In genomic region chr6:29016891-29017412, GRCm38 (mm10) we compare ENCODE assay signal across 8 mouse cellular contexts. TPM values are rescaled to one million over a fixed set of nuclear protein-coding genes. Genes with fewer than 3 reads are reported as not detected.
DNase-seq lines count a peak whose midpoint lies in the region; ATAC-seq and TF ChIP-seq lines count a peak whose summit lies in the region.

No protein-coding gene starts in this region.

- no peaks in the 10 kb centered on the region for H3K9me3 ChIP-seq in kidney, embryonic 14.5 days (ENCODE audit: control insufficient read depth, low read length)
- no peaks in the 10 kb centered on the region for H3K9me3 ChIP-seq in forebrain, embryonic 15.5 days
- no peaks in the 10 kb centered on the region for H3K9me3 ChIP-seq in midbrain, embryonic 13.5 days
- no peaks in the 10 kb centered on the region for H3K9me3 ChIP-seq in liver, embryonic 12.5 days (replicated peaks)

- ATAC-seq in kidney, embryonic 14.5 days (ENCODE audit: low FRiP score, low TSS enrichment) = no peak
- ATAC-seq in forebrain, embryonic 15.5 days (replicated peaks) = peak; percentile 49
- ATAC-seq in midbrain, embryonic 13.5 days = peak; percentile 77
- ATAC-seq in megakaryocyte, adult 5-6 weeks (ENCODE audit: poor library complexity, severe bottlenecking) = no peak
- no peak for ATAC-seq in liver, embryonic 12.5 days

- no peak for DNase-seq in kidney, adult 2 months
- DNase-seq in cerebellum, adult 2 months = peak; percentile 43 to 63
- DNase-seq in urinary bladder, postnatal 4 days (ENCODE audit: low spot score in 2 of 2) = no peak

- H3K27me3 ChIP-seq in kidney, embryonic 14.5 days (ENCODE audit: control insufficient read depth, insufficient read depth, low read length) = 0 out of 2 replicates have a peak, but pooled peaks cover 4% of the 10 kb centered on the region
- no peaks in the 10 kb centered on the region for H3K27me3 ChIP-seq in kidney, adult 2 months (replicated peaks; ENCODE audit: control insufficient read depth, insufficient read depth, low read length)
- no peaks in the 10 kb centered on the region for H3K27me3 ChIP-seq in cerebellum, adult 2 months (ENCODE audit: control insufficient read depth, insufficient read depth, low read length)
- 0 out of 2 replicates have a peak, but pooled peaks cover 6% of the 10 kb centered on the region for H3K27me3 ChIP-seq in forebrain, embryonic 15.5 days
- H3K27me3 ChIP-seq in midbrain, embryonic 13.5 days = peaks cover 26% of the 10 kb centered on the region
- peaks cover 63% of the 10 kb centered on the region for H3K27me3 ChIP-seq in liver, embryonic 12.5 days (replicated peaks)

- TF ChIP-seq CTCF in kidney, adult 2 months (conservative IDR thresholded peaks at IDR 0.05; ENCODE audit: insufficient read depth, insufficient read length, low read depth, low read length) = no peak
- TF ChIP-seq CTCF in cerebellum, adult 2 months (IDR thresholded peaks at IDR 0.05; ENCODE audit: borderline replicate concordance, insufficient read depth, low read depth, low read length) = no peak

- no peak overlapping the region for H3K9ac ChIP-seq in kidney, embryonic 14.5 days (ENCODE audit: low read depth, low read length)
- peak overlapping the region; percentile 37; the same call in 1 of the 2 replicates for H3K9ac ChIP-seq in forebrain, embryonic 15.5 days (replicated peaks)
- peak overlapping the region; percentile 40; the same call in 1 of the 2 replicates for H3K9ac ChIP-seq in midbrain, embryonic 13.5 days (replicated peaks)
- H3K9ac ChIP-seq in liver, embryonic 12.5 days = no peak overlapping the region

- TF ChIP-seq POLR2A in kidney, adult 2 months (IDR thresholded peaks at IDR 0.05; ENCODE audit: low read depth, low read length) = no peak
- no peak for TF ChIP-seq POLR2A in cerebellum, adult 2 months (IDR thresholded peaks at IDR 0.05; ENCODE audit: borderline replicate concordance, insufficient read depth, low read length)

- no peak overlapping the region for H3K27ac ChIP-seq in kidney, embryonic 14.5 days (ENCODE audit: low read depth, low read length)
- no peak overlapping the region for H3K27ac ChIP-seq in kidney, adult 2 months (ENCODE audit: insufficient read depth, low read depth, low read length)
- H3K27ac ChIP-seq in cerebellum, adult 2 months (ENCODE audit: insufficient read depth, low read length) = no peak overlapping the region
- no peak overlapping the region for H3K27ac ChIP-seq in forebrain, embryonic 15.5 days (replicated peaks)
- H3K27ac ChIP-seq in midbrain, embryonic 13.5 days = peak overlapping the region; percentile 25
- H3K27ac ChIP-seq in liver, embryonic 12.5 days = no peak overlapping the region

- WGBS in kidney, embryonic 14.5 days = under 1% methylated on average over 16 of the region's 16 CpGs
- WGBS in kidney, adult 2 months = 7% methylated on average over 16 of the region's 16 CpGs
- 16% methylated on average over 16 of the region's 16 CpGs for whole genome bisulfite sequencing in cerebellum, adult 2 months
- 1% methylated on average over 16 of the region's 16 CpGs for WGBS in forebrain, embryonic 15.5 days
- 2% methylated on average over 16 of the region's 16 CpGs for WGBS in midbrain, embryonic 13.5 days
- WGBS in liver, embryonic 12.5 days (ENCODE audit: insufficient replicate concordance) = 7% methylated on average over 16 of the region's 16 CpGs

- H3K36me3 ChIP-seq in kidney, embryonic 14.5 days (ENCODE audit: control insufficient read depth, insufficient read depth, low read length) = no peaks in the 10 kb centered on the region
- H3K36me3 ChIP-seq in kidney, adult 2 months (ENCODE audit: control insufficient read depth, insufficient read depth, low read length) = no peaks in the 10 kb centered on the region
- H3K36me3 ChIP-seq in forebrain, embryonic 15.5 days = no peaks in the 10 kb centered on the region
- H3K36me3 ChIP-seq in midbrain, embryonic 13.5 days = no peaks in the 10 kb centered on the region
- no peaks in the 10 kb centered on the region for H3K36me3 ChIP-seq in liver, embryonic 12.5 days

- peak overlapping the region; percentile 24 for H3K4me3 ChIP-seq in kidney, embryonic 14.5 days (ENCODE audit: low read length)
- H3K4me3 ChIP-seq in kidney, adult 2 months (ENCODE audit: insufficient read depth, low read depth, low read length) = no peak overlapping the region
- peak overlapping the region; percentile 3 for H3K4me3 ChIP-seq in cerebellum, adult 2 months (replicated peaks; ENCODE audit: insufficient read depth, low read depth, low read length)
- H3K4me3 ChIP-seq in forebrain, embryonic 15.5 days = peak overlapping the region; percentile 30
- H3K4me3 ChIP-seq in midbrain, embryonic 13.5 days (replicated peaks) = peak overlapping the region; percentile 27
- H3K4me3 ChIP-seq in liver, embryonic 12.5 days = no peak overlapping the region

- peaks cover 12% of the 10 kb centered on the region for H3K4me1 ChIP-seq in kidney, embryonic 14.5 days (ENCODE audit: control insufficient read depth, insufficient read depth, low read length)
- no peaks in the 10 kb centered on the region for H3K4me1 ChIP-seq in kidney, adult 2 months (ENCODE audit: control insufficient read depth, insufficient read depth, low read length)
- peaks cover 38% of the 10 kb centered on the region for H3K4me1 ChIP-seq in cerebellum, adult 2 months (ENCODE audit: control insufficient read depth, insufficient read depth, low read length)
- peaks cover 10% of the 10 kb centered on the region for H3K4me1 ChIP-seq in forebrain, embryonic 15.5 days
- H3K4me1 ChIP-seq in midbrain, embryonic 13.5 days (replicated peaks) = peaks cover 15% of the 10 kb centered on the region
- H3K4me1 ChIP-seq in liver, embryonic 12.5 days = no peaks in the 10 kb centered on the region

- H3K4me2 ChIP-seq in kidney, embryonic 14.5 days (replicated peaks; ENCODE audit: low read depth, low read length) = peak overlapping the region; percentile 41
- peak overlapping the region; percentile 61 for H3K4me2 ChIP-seq in forebrain, embryonic 15.5 days (replicated peaks)
- H3K4me2 ChIP-seq in midbrain, embryonic 13.5 days (replicated peaks) = peak overlapping the region; percentile 60
- H3K4me2 ChIP-seq in liver, embryonic 12.5 days = no peak overlapping the region

RNA-seq across cellular contexts. Expression of gene Lep, which starts 43.1 kb away (rescaled TPM):
- polyA plus RNA-seq in kidney, embryonic 14.5 days (2014; fragmentation: Nextera tagmentation; extraction: Ambion mirVana) = not detected in 2 replicates
- polyA plus RNA-seq in kidney, adult 2 months (2012; rRNA removed) = 1.4 and 2.6 TPM in 2 replicates
- polyA plus RNA-seq in cerebellum, adult 2 months (2012; rRNA removed) = not detected in 2 replicates
- not detected in 2 replicates for polyA plus RNA-seq in forebrain, embryonic 15.5 days (2015; fragmentation: Nextera tagmentation; extraction: Ambion mirVana)
- not detected in 2 replicates for polyA plus RNA-seq in midbrain, embryonic 13.5 days (2015; fragmentation: Nextera tagmentation; extraction: Ambion mirVana)
- not detected in 2 replicates for total RNA-seq in megakaryocyte, adult 5-6 weeks (2015)
- total RNA-seq in megakaryocyte, adult 5-6 weeks (2017) = not detected in 2 replicates
- polyA plus RNA-seq in liver, embryonic 12.5 days (2016; fragmentation: Nextera tagmentation; extraction: Ambion mirVana) = not detected in 2 replicates

Comparison
In these comparisons a context has a peak if more than half of its experiments do, and no peak if none do; other contexts are left out.
1. H3K4me3 ChIP-seq: peak in kidney, embryonic 14.5 days (single experiment), cerebellum, adult 2 months (single experiment), forebrain, embryonic 15.5 days (single experiment) and midbrain, embryonic 13.5 days (single experiment); none in kidney, adult 2 months (single experiment) and liver, embryonic 12.5 days (single experiment).
2. ATAC-seq: peak in forebrain, embryonic 15.5 days (single experiment) and midbrain, embryonic 13.5 days (single experiment); none in kidney, embryonic 14.5 days (single experiment), megakaryocyte, adult 5-6 weeks (single experiment) and liver, embryonic 12.5 days (single experiment).
3. H3K9ac ChIP-seq: peak in forebrain, embryonic 15.5 days (single experiment) and midbrain, embryonic 13.5 days (single experiment); none in kidney, embryonic 14.5 days (single experiment) and liver, embryonic 12.5 days (single experiment).
4. DNase-seq: peak in cerebellum, adult 2 months (2 of 2); none in kidney, adult 2 months (single experiment) and urinary bladder, postnatal 4 days (0 of 2).